Mouse (Mus musculus) brain, embryonic 18.5 days (tissue): Measurements from ENCODE around the gene Pygl.
"Not testable (repeated sequence)": the region's sequence is repeated elsewhere in the genome, so short reads cannot be mapped to it uniquely, and the experiment has no call there.

Experiments
- DNase-seq: peaks from one replicate; pipeline ENCODE4 v3.0.0-alpha.2; 2012; ENCODE audit warnings: low read depth, low spot score

Pygl gene

GRCm38 (mm10) chr12:70157292-70158066 is 73.8 kb downstream of the Pygl start:
- no peak for DNase-seq

- no peak for DNase-seq
Observed at GRCm38 (mm10) chr12:70156222-70156621, 75.1 kb downstream of the Pygl start.

- no peak for DNase-seq
Observed at GRCm38 (mm10) chr12:70153842-70154241, 77.4 kb downstream of the Pygl start, which contains the start of gene Abhd12b. Gene Abhd12b, plus strand, starts transcription at chr12:70154142.

GRCm38 (mm10) chr12:70148631-70149265 is 82.5 kb downstream of the Pygl start:
- no peak for DNase-seq

GRCm38 (mm10) chr12:70147986-70148630 is 83.2 kb downstream of the Pygl start:
- no peak for DNase-seq

- DNase-seq = no peak
Observed at GRCm38 (mm10) chr12:70145586-70145985, 85.7 kb downstream of the Pygl start.

GRCm38 (mm10) chr12:70144637-70145448 is 86.4 kb downstream of the Pygl start:
- no peak for DNase-seq

- DNase-seq = not testable (repeated sequence)
Observed at GRCm38 (mm10) chr12:70144106-70144587, 87.1 kb downstream of the Pygl start.

GRCm38 (mm10) chr12:70140993-70141576 is 90.2 kb downstream of the Pygl start:
- no peak for DNase-seq
